Comparison of ENCODE assay signal across 14 mouse cellular contexts in genomic region chr5:86071538-86071937, GRCm38 (mm10). TPM values are rescaled to one million over a fixed set of nuclear protein-coding genes. Genes with fewer than 3 reads are reported as not detected.
DNase-seq lines count a peak whose midpoint lies in the region; ATAC-seq and TF ChIP-seq lines count a peak whose summit lies in the region.
"Had no signal": no experiment of that assay in that cellular context is flagged by ENCODE, and none has a peak within 500 bp of the region (broad histone marks: within the 10 kb centered on the region; RNA-seq: fewer than 3 reads in every experiment).

TSS of gene Stap1 (plus strand) at chr5:86071746.

- no peaks in the 10 kb centered on the region for H3K27me3 ChIP-seq in kidney, adult 2 months (replicated peaks; ENCODE audit: control insufficient read depth, insufficient read depth, low read length)
- H3K27me3 ChIP-seq in hindbrain, embryonic 16.5 days (replicated peaks; ENCODE audit: control insufficient read depth, insufficient read depth, low read length), result no peaks in the 10 kb centered on the region
- H3K27me3 ChIP-seq: forebrain, embryonic 13.5 days; heart, embryonic 15.5 days had no signal

- no peak within 1 kb of the TSS for H3K9ac ChIP-seq in hindbrain, embryonic 16.5 days (ENCODE audit: low read depth, low read length)
- H3K9ac ChIP-seq: forebrain, embryonic 13.5 days; heart, embryonic 15.5 days had no signal

- no peaks in the 10 kb centered on the region for H3K36me3 ChIP-seq in kidney, adult 2 months (ENCODE audit: control insufficient read depth, insufficient read depth, low read length)
- H3K36me3 ChIP-seq in hindbrain, embryonic 16.5 days (ENCODE audit: control insufficient read depth, insufficient read depth, low read length), result no peaks in the 10 kb centered on the region
- H3K36me3 ChIP-seq: heart, embryonic 15.5 days; midbrain, embryonic 10.5 days had no signal

- peak; percentile 11 for DNase-seq in kidney, adult 2 months
- DNase-seq in kidney, postnatal 4 days, result no peak
- peak; percentile 42 for DNase-seq in c-Kit-positive CD71-negative TER-119-negative erythroid progenitor cells, embryonic 14.5 days (ENCODE audit: low read depth)
- DNase-seq in thymus, postnatal 10 days (ENCODE audit: low spot score in 2 of 2), result peak; percentile 39 to 66
- no peak for DNase-seq in embryo, embryonic 11 days
- DNase-seq in right cerebral cortex, postnatal 36 days (ENCODE audit: low spot score in 2 of 2), result no peak
- DNase-seq: adrenal gland, adult 8-10 months had no signal

- ATAC-seq in megakaryocyte-erythroid progenitor cell, adult 5-6 weeks (replicated peaks; ENCODE audit: low FRiP score, low TSS enrichment, poor library complexity, severe bottlenecking), result peak; percentile 15
- no peak for ATAC-seq in hindbrain, embryonic 16.5 days
- ATAC-seq: forebrain, embryonic 13.5 days had no signal

- H3K4me3 ChIP-seq in kidney, adult 2 months (ENCODE audit: insufficient read depth, low read depth, low read length), result no peak within 1 kb of the TSS
- no peak within 1 kb of the TSS for H3K4me3 ChIP-seq in hindbrain, embryonic 16.5 days (ENCODE audit: low read length)
- H3K4me3 ChIP-seq: forebrain, embryonic 13.5 days; heart, embryonic 15.5 days; midbrain, embryonic 10.5 days had no signal

- H3K9me3 ChIP-seq in hindbrain, embryonic 16.5 days (ENCODE audit: control insufficient read depth, low read length), result no peaks in the 10 kb centered on the region
- H3K9me3 ChIP-seq: forebrain, embryonic 13.5 days; heart, embryonic 15.5 days; midbrain, embryonic 10.5 days had no signal

- WGBS in kidney, adult 2 months, result 65% methylated on average over 7 of the region's 7 CpGs
- 74% methylated on average over 7 of the region's 7 CpGs for WGBS in hindbrain, embryonic 16.5 days

- H3K4me2 ChIP-seq in hindbrain, embryonic 16.5 days (ENCODE audit: low read length), result no peak within 1 kb of the TSS
- H3K4me2 ChIP-seq: forebrain, embryonic 13.5 days; heart, embryonic 15.5 days had no signal

- H3K27ac ChIP-seq in kidney, adult 2 months (ENCODE audit: insufficient read depth, low read depth, low read length), result no peak within 1 kb of the TSS
- no peak within 1 kb of the TSS for H3K27ac ChIP-seq in hindbrain, embryonic 16.5 days (ENCODE audit: low read depth, low read length)
- H3K27ac ChIP-seq: forebrain, embryonic 13.5 days; heart, embryonic 15.5 days; kidney, postnatal 0 days; midbrain, embryonic 10.5 days had no signal

- TF ChIP-seq POLR2A in kidney, adult 2 months (IDR thresholded peaks at IDR 0.05; ENCODE audit: low read depth, low read length), result no peak

- H3K4me1 ChIP-seq in kidney, adult 2 months (ENCODE audit: control insufficient read depth, insufficient read depth, low read length), result no peaks in the 10 kb centered on the region
- peaks cover 4% of the 10 kb centered on the region; the same call in 1 of the 2 replicates for H3K4me1 ChIP-seq in hindbrain, embryonic 16.5 days (ENCODE audit: control insufficient read depth, insufficient read depth, low read depth, low read length)
- H3K4me1 ChIP-seq: forebrain, embryonic 13.5 days; midbrain, embryonic 10.5 days had no signal

- no peak for TF ChIP-seq CTCF in kidney, adult 2 months (conservative IDR thresholded peaks at IDR 0.05; ENCODE audit: insufficient read depth, insufficient read length, low read depth, low read length)

RNA-seq across cellular contexts. Expression of gene Stap1, which starts in this region (rescaled TPM):
- 0.49 and 0.97 TPM in 2 replicates for polyA plus RNA-seq in kidney, adult 2 months (2012; rRNA removed)
- 12.0 and 15.9 TPM in 2 replicates for total RNA-seq in megakaryocyte-erythroid progenitor cell, adult 5-6 weeks (2014; fragmentation: Nextera tagmentation)
- total RNA-seq in megakaryocyte-erythroid progenitor cell, adult 5-6 weeks (2017), result 25.4 and 29.2 TPM in 2 replicates
- polyA plus RNA-seq in hindbrain, embryonic 16.5 days (2015; fragmentation: Nextera tagmentation; extraction: Ambion mirVana), result 0.34 and 0.42 TPM in 2 replicates
- total RNA-seq: left cerebral cortex, postnatal 36 days had no signal

Comparison
In these comparisons a context has a peak if more than half of its experiments do, and no peak if none do; other contexts are left out.
1. Peak in DNase-seq in kidney, adult 2 months; RNA of the gene not detected or under 1 TPM.
2. DNase-seq: peak in c-Kit-positive CD71-negative TER-119-negative erythroid progenitor cells, embryonic 14.5 days (single experiment) and thymus, postnatal 10 days (2 of 2); none in kidney, postnatal 4 days (0 of 2), embryo, embryonic 11 days (single experiment) and right cerebral cortex, postnatal 36 days (0 of 2).